Mouse (Mus musculus): ENCODE results near the gene Polr3f. TPM values are rescaled to one million over a fixed set of nuclear protein-coding genes. Genes with fewer than 3 reads are reported as not detected.

The Polr3f gene
- 27.0 and 31.6 TPM in 2 replicates for polyA plus RNA-seq (2015; fragmentation: Nextera tagmentation; extraction: Ambion mirVana)

DNA sequence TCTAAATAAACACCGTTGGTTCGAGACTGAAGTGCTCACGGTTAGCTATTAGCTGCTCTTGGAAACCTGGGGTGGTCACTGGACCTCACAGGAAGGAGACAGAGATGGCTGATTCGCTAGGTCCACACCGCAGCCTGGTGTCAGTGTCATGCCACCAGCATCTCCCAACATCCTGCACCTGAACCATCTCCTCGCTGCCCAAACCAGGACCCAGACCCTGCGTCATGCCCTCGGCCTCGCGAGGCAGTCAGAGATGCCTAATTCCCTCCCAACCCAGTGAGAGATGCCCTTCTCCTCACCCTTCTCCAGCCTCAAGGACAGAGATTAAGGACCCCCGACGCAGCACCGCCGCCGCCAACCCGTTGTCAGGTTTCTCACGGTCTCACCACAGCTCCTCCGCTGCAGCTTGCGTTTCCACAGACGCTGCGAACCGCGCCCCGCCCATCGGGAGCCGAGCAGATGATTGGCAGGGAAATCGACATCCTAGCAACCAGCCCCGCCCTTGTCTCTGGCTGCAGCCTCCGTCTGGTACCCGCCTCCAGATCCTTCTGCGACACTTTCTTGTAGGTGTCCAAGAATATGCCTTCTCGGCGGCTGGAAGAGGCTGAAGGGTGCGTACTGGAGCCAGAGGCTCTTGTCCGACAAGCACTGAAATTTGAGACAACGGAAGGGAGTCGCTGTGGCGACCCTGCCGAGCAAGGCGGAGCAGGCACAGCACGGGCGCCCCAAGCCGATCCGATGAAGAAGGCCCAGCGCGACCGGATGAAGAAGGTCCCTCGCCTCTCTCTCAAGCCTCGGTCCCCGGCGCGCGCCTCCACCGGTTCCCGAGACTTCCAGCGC lies at the start of gene Polr3f, which contains the start of gene Dzank1:
Gene Polr3f (plus strand): TSS at position 738 of the 840 bp plus-strand sequence.
Gene Dzank1 (minus strand): TSS at position 434 of the 840 bp plus-strand sequence.
- H3K4me3 ChIP-seq (ENCODE audit: low read length), result peak within 1 kb of the TSS; percentile 86
- H3K9me3 ChIP-seq (ENCODE audit: low read length), result no peaks in the 10 kb centered on the region
- H3K4me2 ChIP-seq (replicated peaks; ENCODE audit: low read depth, low read length), result peak within 1 kb of the TSS; percentile 78
- H3K4me1 ChIP-seq (ENCODE audit: insufficient read depth, low read length), result peaks cover 16% of the 10 kb centered on the region
- ATAC-seq (ENCODE audit: low FRiP score, low TSS enrichment), result peak; percentile 99
- H3K9ac ChIP-seq (replicated peaks; ENCODE audit: low read length), result peak within 1 kb of the TSS; percentile 88
- H3K27ac ChIP-seq (ENCODE audit: low read length), result peak within 1 kb of the TSS; percentile 93
- no peaks in the 10 kb centered on the region for H3K27me3 ChIP-seq (ENCODE audit: insufficient read depth, low read length)
- H3K36me3 ChIP-seq (ENCODE audit: insufficient read depth, low read length), result peaks cover 6% of the 10 kb centered on the region
- WGBS, result under 1% methylated on average over 54 of the region's 56 CpGs

DNA sequence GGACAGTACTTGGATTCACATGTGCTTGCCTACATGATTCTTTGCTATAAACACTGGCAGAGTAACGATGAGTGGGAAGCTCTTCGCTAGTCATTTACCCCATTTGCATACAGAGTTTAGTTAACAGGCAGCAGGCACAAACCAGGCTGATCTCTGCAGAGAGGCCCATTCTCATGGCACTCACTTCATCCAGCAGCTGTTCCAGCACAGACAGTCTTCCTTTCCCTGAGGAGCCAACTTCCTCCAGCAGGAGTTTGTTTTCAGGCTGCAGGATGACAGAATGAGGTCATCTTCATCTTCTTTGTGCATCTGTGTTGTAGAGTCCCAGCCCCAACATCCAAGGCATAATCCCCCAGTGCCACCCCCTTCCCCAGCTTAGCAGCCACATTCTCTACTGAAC lies 48.1 kb upstream of the Polr3f start:
- WGBS, result 81% methylated on average over 2 of the region's 2 CpGs
- no peak overlapping the region for H3K4me3 ChIP-seq (ENCODE audit: low read length)
- ATAC-seq (ENCODE audit: low FRiP score, low TSS enrichment), result no peak
- H3K9ac ChIP-seq (replicated peaks; ENCODE audit: low read length), result no peak overlapping the region
- H3K9me3 ChIP-seq (ENCODE audit: low read length), result no peaks in the 10 kb centered on the region
- no peaks in the 10 kb centered on the region for H3K4me1 ChIP-seq (ENCODE audit: insufficient read depth, low read length)
- H3K36me3 ChIP-seq (ENCODE audit: insufficient read depth, low read length), result no peaks in the 10 kb centered on the region
- H3K4me2 ChIP-seq (replicated peaks; ENCODE audit: low read depth, low read length), result no peak overlapping the region
- no peaks in the 10 kb centered on the region for H3K27me3 ChIP-seq (ENCODE audit: insufficient read depth, low read length)
- H3K27ac ChIP-seq (ENCODE audit: low read length), result no peak overlapping the region

DNA sequence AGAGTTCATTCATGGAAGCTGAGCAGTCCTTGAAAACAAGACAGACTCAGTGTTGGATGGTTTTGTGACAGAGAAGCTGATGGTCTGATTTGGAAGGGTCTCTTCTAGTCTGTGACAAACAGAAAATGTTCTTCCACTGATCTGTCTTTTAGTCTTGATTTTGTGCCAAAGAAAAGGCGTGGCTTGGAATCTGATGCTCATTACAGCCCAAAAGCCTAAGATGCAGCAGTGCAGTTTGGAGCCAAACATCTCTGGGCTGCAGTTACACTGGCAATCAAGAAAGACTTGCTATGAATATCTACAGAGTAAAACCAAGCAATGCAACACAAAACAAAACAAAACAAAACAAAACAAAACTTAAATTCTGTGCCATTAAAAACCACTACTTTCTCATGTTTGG lies 43.4 kb upstream of the Polr3f start:
- Histone ChIP-seq H3K27ac (ENCODE audit: low read length) (no peak overlapping the region), H3K9me3 (ENCODE audit: low read length) (no peaks in the 10 kb centered on the region), H3K4me2 (replicated peaks; ENCODE audit: low read depth, low read length) (no peak overlapping the region), H3K4me3 (ENCODE audit: low read length) (no peak overlapping the region), H3K4me1 (ENCODE audit: insufficient read depth, low read length) (no peaks in the 10 kb centered on the region), H3K27me3 (ENCODE audit: insufficient read depth, low read length) (no peaks in the 10 kb centered on the region), H3K9ac (replicated peaks; ENCODE audit: low read length) (no peak overlapping the region), H3K36me3 (ENCODE audit: insufficient read depth, low read length) (no peaks in the 10 kb centered on the region)
- no peak for ATAC-seq (ENCODE audit: low FRiP score, low TSS enrichment)
- WGBS, result 67% methylated on average over 1 of the region's 1 CpGs

DNA sequence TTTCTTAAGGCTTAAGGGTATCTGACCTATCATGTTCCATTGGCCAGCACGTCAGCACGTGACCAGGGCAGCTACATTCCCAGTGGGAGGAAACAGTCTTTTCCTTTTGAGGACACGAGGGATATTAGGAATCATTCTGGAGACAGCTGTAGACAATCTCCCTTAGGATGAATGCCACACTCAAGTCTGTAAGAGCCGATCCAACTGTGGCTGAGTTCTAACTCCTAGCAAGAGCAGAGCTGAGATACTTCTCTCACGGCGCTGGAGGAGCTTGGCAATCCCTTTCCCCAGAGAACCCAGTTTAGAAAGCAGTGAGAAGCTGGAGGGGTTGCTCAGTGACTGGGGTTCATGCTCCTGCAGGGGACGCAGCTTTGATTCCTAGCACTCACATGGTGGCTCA lies 42.1 kb upstream of the Polr3f start:
- no peak overlapping the region for H3K4me2 ChIP-seq (replicated peaks; ENCODE audit: low read depth, low read length)
- no peak overlapping the region for H3K27ac ChIP-seq (ENCODE audit: low read length)
- no peaks in the 10 kb centered on the region for H3K27me3 ChIP-seq (ENCODE audit: insufficient read depth, low read length)
- no peak for ATAC-seq (ENCODE audit: low FRiP score, low TSS enrichment)
- no peaks in the 10 kb centered on the region for H3K36me3 ChIP-seq (ENCODE audit: insufficient read depth, low read length)
- H3K4me3 ChIP-seq (ENCODE audit: low read length), result no peak overlapping the region
- 80% methylated on average over 7 of the region's 7 CpGs for WGBS
- H3K4me1 ChIP-seq (ENCODE audit: insufficient read depth, low read length), result no peaks in the 10 kb centered on the region
- H3K9ac ChIP-seq (replicated peaks; ENCODE audit: low read length), result no peak overlapping the region
- H3K9me3 ChIP-seq (ENCODE audit: low read length), result no peaks in the 10 kb centered on the region

DNA sequence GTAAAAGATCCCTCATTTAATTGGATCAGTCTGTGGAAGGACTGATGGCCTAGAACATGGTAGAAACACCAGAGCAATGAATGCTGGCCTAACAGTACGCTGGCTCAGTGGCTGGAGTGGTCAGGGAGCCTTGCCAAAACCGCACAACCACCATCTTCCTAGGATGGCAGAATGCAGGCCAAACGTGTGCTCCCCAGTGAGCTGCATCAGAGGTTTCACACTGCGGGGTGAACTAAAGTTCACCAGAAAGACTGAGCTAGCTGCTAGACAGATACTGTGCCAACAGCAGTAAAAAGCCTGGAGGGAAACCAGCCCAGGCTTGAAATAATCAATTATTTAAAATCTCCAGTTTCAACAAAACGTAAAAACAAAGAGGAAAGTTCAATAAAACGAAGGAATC lies 40.0 kb upstream of the Polr3f start:
- no peaks in the 10 kb centered on the region for H3K36me3 ChIP-seq (ENCODE audit: insufficient read depth, low read length)
- no peak overlapping the region for H3K4me2 ChIP-seq (replicated peaks; ENCODE audit: low read depth, low read length)
- H3K4me1 ChIP-seq (ENCODE audit: insufficient read depth, low read length), result no peaks in the 10 kb centered on the region
- 49% methylated on average over 6 of the region's 6 CpGs for WGBS
- no peak overlapping the region for H3K9ac ChIP-seq (replicated peaks; ENCODE audit: low read length)
- no peaks in the 10 kb centered on the region for H3K27me3 ChIP-seq (ENCODE audit: insufficient read depth, low read length)
- no peak overlapping the region for H3K27ac ChIP-seq (ENCODE audit: low read length)
- H3K9me3 ChIP-seq (ENCODE audit: low read length), result no peaks in the 10 kb centered on the region
- no peak overlapping the region for H3K4me3 ChIP-seq (ENCODE audit: low read length)
- no peak for ATAC-seq (ENCODE audit: low FRiP score, low TSS enrichment)

DNA sequence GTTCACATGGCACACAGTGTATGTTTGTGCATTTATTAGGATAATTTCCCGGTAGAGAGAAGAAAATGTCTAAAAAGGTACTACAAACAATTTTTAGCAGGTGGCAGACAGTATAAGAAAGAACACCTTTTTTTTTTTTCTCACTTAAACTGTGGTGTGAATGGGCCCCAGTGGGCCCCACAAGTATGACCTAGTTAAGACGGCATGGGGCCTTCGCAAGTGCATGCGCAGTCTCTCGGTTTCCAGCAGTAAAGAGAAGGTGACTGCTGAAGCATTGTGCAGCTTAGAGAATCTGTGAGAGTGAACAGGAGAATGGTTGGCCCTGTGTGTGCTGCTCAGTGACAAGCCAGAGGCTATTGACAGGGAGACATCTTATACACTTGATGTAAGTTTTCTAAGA lies 38.2 kb upstream of the Polr3f start:
- Histone ChIP-seq H3K36me3 (ENCODE audit: insufficient read depth, low read length) (no peaks in the 10 kb centered on the region), H3K4me2 (replicated peaks; ENCODE audit: low read depth, low read length) (no peak overlapping the region), H3K27ac (ENCODE audit: low read length) (no peak overlapping the region), H3K4me3 (ENCODE audit: low read length) (no peak overlapping the region), H3K9me3 (ENCODE audit: low read length) (no peaks in the 10 kb centered on the region), H3K9ac (replicated peaks; ENCODE audit: low read length) (no peak overlapping the region), H3K27me3 (ENCODE audit: insufficient read depth, low read length) (no peaks in the 10 kb centered on the region), H3K4me1 (ENCODE audit: insufficient read depth, low read length) (no peaks in the 10 kb centered on the region)
- ATAC-seq (ENCODE audit: low FRiP score, low TSS enrichment), result no peak
- 86% methylated on average over 5 of the region's 5 CpGs for WGBS

DNA sequence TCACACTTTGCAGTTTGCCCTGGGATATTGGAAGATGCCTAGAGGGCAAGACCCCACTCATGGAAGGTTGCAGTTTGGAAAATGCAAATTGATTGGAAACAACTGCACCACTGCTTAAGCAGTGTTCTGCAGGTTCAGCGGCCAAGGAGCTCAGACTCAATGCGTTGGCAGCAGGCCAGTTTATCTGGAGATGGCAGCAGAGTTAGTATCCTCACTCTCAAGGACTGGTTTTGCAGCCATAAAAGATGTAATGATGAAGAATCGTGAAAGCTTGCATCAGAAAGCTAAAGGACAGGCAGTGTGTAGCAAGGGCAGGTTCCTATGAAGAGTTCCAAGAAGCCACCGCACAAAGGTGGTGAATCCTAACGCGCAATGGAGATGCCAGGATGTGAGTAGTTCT lies 25.4 kb upstream of the Polr3f start:
- no peak for ATAC-seq (ENCODE audit: low FRiP score, low TSS enrichment)
- H3K9ac ChIP-seq (replicated peaks; ENCODE audit: low read length), result no peak overlapping the region
- no peaks in the 10 kb centered on the region for H3K4me1 ChIP-seq (ENCODE audit: insufficient read depth, low read length)
- H3K27me3 ChIP-seq (ENCODE audit: insufficient read depth, low read length), result no peaks in the 10 kb centered on the region
- H3K9me3 ChIP-seq (ENCODE audit: low read length), result no peaks in the 10 kb centered on the region
- no peaks in the 10 kb centered on the region for H3K36me3 ChIP-seq (ENCODE audit: insufficient read depth, low read length)
- H3K4me3 ChIP-seq (ENCODE audit: low read length), result no peak overlapping the region
- no peak overlapping the region for H3K27ac ChIP-seq (ENCODE audit: low read length)
- no peak overlapping the region for H3K4me2 ChIP-seq (replicated peaks; ENCODE audit: low read depth, low read length)
- 83% methylated on average over 6 of the region's 6 CpGs for WGBS

DNA sequence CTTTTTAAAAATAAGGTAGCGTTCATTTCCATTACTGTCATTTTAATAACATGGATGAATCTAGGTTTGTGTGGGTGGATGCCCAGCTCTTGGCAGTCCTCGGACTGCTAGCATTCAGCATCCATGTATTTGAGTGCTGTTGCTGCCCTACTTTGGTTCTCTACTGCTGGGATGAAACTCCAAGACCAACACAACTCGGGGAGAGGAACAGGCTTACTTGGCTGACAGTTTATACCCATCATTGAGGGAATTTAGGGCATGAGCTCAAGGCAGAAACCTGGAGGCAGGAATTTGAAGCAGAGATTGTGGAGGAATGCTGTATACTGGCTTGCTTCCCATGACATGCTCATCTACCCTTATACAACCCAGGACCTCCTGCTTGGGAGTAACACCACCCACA lies 12.9 kb upstream of the Polr3f start:
- Histone ChIP-seq H3K4me2 (replicated peaks; ENCODE audit: low read depth, low read length) (no peak overlapping the region), H3K9me3 (ENCODE audit: low read length) (no peaks in the 10 kb centered on the region), H3K4me3 (ENCODE audit: low read length) (no peak overlapping the region), H3K9ac (replicated peaks; ENCODE audit: low read length) (no peak overlapping the region), H3K36me3 (ENCODE audit: insufficient read depth, low read length) (no peaks in the 10 kb centered on the region), H3K4me1 (ENCODE audit: insufficient read depth, low read length) (no peaks in the 10 kb centered on the region), H3K27me3 (ENCODE audit: insufficient read depth, low read length) (no peaks in the 10 kb centered on the region), H3K27ac (ENCODE audit: low read length) (no peak overlapping the region)
- ATAC-seq (ENCODE audit: low FRiP score, low TSS enrichment), result no peak
- 80% methylated on average over 3 of the region's 3 CpGs for WGBS

DNA sequence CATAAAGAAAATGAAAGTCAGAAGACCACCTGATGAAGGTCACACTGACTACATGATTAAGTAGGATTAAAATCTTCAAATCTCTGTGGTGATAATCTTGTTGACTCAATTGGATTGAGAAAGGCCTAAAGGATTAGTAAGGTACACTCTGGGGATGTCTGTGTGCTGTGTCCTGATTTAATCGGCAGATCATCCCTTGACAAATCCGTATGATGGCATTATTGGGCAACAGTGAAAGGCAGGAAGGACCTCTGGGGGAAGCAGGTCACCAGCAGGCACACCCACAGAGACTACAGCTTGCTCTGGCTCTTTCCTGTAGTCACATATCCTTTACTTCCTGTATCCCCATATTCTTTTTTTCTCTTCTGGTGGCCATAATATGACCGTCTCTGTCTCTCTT lies 7.7 kb upstream of the Polr3f start:
- 76% methylated on average over 3 of the region's 3 CpGs for WGBS
- no peak overlapping the region for H3K4me3 ChIP-seq (ENCODE audit: low read length)
- H3K27me3 ChIP-seq (ENCODE audit: insufficient read depth, low read length), result no peaks in the 10 kb centered on the region
- no peaks in the 10 kb centered on the region for H3K36me3 ChIP-seq (ENCODE audit: insufficient read depth, low read length)
- no peaks in the 10 kb centered on the region for H3K9me3 ChIP-seq (ENCODE audit: low read length)
- no peak for ATAC-seq (ENCODE audit: low FRiP score, low TSS enrichment)
- H3K9ac ChIP-seq (replicated peaks; ENCODE audit: low read length), result no peak overlapping the region
- H3K4me1 ChIP-seq (ENCODE audit: insufficient read depth, low read length), result no peaks in the 10 kb centered on the region
- H3K27ac ChIP-seq (ENCODE audit: low read length), result no peak overlapping the region
- no peak overlapping the region for H3K4me2 ChIP-seq (replicated peaks; ENCODE audit: low read depth, low read length)

DNA sequence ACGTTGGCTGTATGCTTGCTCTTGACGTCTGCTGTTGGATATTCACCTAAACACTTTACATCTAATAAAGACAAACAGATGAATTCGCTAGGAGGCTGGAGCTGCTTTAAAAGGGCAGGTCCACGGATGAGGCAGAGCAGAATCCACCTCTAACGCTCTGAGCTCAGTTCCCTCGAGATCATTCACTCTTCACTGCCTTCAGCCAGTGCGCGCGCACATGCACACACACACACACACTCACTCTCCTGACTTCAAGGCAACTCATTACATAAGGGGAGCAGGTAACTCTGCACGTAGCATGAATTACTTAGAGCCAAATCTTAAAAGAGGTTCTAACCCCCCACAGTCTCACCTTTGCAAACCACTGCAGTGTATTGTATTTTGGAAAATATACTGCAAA lies 1.7 kb upstream of the Polr3f start:
- ATAC-seq (ENCODE audit: low FRiP score, low TSS enrichment), result no peak
- WGBS, result 52% methylated on average over 10 of the region's 10 CpGs

More for the DNA sequence above, 1.7 kb upstream of the Polr3f start:
- no peaks in the 10 kb centered on the region for H3K9me3 ChIP-seq (ENCODE audit: low read length)
- H3K4me1 ChIP-seq (ENCODE audit: insufficient read depth, low read length), result peaks cover 16% of the 10 kb centered on the region
- H3K27ac ChIP-seq (ENCODE audit: low read length), result no peak overlapping the region
- no peaks in the 10 kb centered on the region for H3K36me3 ChIP-seq (ENCODE audit: insufficient read depth, low read length)
- no peak overlapping the region for H3K4me2 ChIP-seq (replicated peaks; ENCODE audit: low read depth, low read length)
- no peaks in the 10 kb centered on the region for H3K27me3 ChIP-seq (ENCODE audit: insufficient read depth, low read length)
- no peak overlapping the region for H3K4me3 ChIP-seq (ENCODE audit: low read length)
- H3K9ac ChIP-seq (replicated peaks; ENCODE audit: low read length), result no peak overlapping the region
